Mouse (Mus musculus): Measurements from ENCODE around the gene Gm21987. TPM values are rescaled to one million over a fixed set of nuclear protein-coding genes. Genes with fewer than 3 reads are reported as not detected.

Gene Gm21987
- not detected in 2 replicates for polyA plus RNA-seq (2012; rRNA removed)

GRCm38 (mm10) chr16:38346529-38347325, at the start of gene Gm21987, which contains the start of gene Cox17:
Gene Gm21987, plus strand, starts transcription at chr16:38347040.
Gene Cox17, plus strand, starts transcription at chr16:38346991.

GRCm38 (mm10) chr16:38341396-38342324, 5.2 kb upstream of the Gm21987 start, which contains the start of gene Maats1:
Gene Maats1, minus strand, starts transcription at chr16:38342143.

GRCm38 (mm10) chr16:38361933-38362332, 15.1 kb downstream of the Gm21987 start, which contains the start of gene Popdc2:
Gene Popdc2, plus strand, starts transcription at chr16:38362209.

Other genes starting within 250 kb of the Gm21987 start
- gene Nr1i2, start 52.2 kb upstream of the Gm21987 start, polyA plus RNA-seq (2012; rRNA removed) = 19.0 and 20.4 TPM in 2 replicates
- 0.02 and 0.04 TPM in 2 replicates for gene Maats1, start 4.9 kb upstream of the Gm21987 start, polyA plus RNA-seq (2012; rRNA removed)
- 150 and 164 TPM in 2 replicates for gene Cox17, start within 50 bp of the Gm21987 start, polyA plus RNA-seq (2012; rRNA removed)
- gene Popdc2, start 15.2 kb downstream of the Gm21987 start, polyA plus RNA-seq (2012; rRNA removed) = 9.8 and 10.6 TPM in 2 replicates
- 51.4 and 52.5 TPM in 2 replicates for gene Pla1a, start 86.1 kb downstream of the Gm21987 start, polyA plus RNA-seq (2012; rRNA removed)
- gene Adprh, start 105.7 kb downstream of the Gm21987 start, polyA plus RNA-seq (2012; rRNA removed) = 11.0 and 11.5 TPM in 2 replicates
- 0.68 and 0.71 TPM in 2 replicates for gene Cd80, start 108.5 kb downstream of the Gm21987 start, polyA plus RNA-seq (2012; rRNA removed)
- 7.9 and 8.6 TPM in 2 replicates for gene Timmdc1, start 175.6 kb downstream of the Gm21987 start, polyA plus RNA-seq (2012; rRNA removed)
- gene Poglut1, start 203.2 kb downstream of the Gm21987 start, polyA plus RNA-seq (2012; rRNA removed) = 5.7 and 6.2 TPM in 2 replicates
- gene Tmem39a, start 211.7 kb downstream of the Gm21987 start, polyA plus RNA-seq (2012; rRNA removed) = 36.9 and 44.6 TPM in 2 replicates

Data from liver, embryonic 18 days (tissue).